Mouse (Mus musculus): ENCODE data around the gene Coro2b. TPM values are rescaled to one million over a fixed set of nuclear protein-coding genes. Genes with fewer than 3 reads are reported as not detected.
"Not testable (repeated sequence)": the region's sequence is repeated elsewhere in the genome, so short reads cannot be mapped to it uniquely, and the experiment has no call there.

Coro2b gene
- polyA plus RNA-seq, 1 experiment: 2.5 TPM

DNA sequence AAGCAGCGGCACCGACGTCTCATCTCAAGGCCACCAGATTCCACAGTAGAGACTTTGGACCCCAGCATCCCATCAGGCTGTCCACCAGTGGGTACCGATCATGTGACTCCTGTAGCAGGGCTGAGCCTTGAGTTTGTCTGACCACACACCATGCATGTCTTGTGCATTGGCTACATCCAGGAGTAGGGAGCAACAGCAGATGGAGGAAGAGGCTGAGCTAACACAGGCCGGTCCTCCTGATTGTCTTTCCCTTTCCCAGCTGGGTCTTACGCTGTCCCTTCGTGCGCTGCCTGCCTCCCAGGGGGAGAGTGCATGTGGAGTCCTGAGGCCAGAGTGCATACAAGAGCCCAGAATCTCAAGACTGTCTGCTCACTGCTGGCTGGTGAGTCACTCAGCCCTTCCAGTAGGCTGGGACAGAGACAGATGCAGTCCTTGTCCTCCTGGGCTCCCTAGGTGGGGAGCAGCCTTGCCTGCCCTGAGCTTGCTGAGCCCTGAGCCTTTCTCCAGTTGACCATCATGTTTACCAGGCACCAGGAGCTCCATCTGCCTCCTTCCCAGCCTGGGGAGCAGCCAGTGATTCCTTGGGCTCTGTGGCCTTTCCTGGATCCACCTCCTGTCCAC, 84.4 kb downstream of the Coro2b start:
- no peak for DNase-seq (ENCODE audit: low read depth, low spot score)
- 92% methylated on average over 8 of the region's 8 CpGs for WGBS

DNA sequence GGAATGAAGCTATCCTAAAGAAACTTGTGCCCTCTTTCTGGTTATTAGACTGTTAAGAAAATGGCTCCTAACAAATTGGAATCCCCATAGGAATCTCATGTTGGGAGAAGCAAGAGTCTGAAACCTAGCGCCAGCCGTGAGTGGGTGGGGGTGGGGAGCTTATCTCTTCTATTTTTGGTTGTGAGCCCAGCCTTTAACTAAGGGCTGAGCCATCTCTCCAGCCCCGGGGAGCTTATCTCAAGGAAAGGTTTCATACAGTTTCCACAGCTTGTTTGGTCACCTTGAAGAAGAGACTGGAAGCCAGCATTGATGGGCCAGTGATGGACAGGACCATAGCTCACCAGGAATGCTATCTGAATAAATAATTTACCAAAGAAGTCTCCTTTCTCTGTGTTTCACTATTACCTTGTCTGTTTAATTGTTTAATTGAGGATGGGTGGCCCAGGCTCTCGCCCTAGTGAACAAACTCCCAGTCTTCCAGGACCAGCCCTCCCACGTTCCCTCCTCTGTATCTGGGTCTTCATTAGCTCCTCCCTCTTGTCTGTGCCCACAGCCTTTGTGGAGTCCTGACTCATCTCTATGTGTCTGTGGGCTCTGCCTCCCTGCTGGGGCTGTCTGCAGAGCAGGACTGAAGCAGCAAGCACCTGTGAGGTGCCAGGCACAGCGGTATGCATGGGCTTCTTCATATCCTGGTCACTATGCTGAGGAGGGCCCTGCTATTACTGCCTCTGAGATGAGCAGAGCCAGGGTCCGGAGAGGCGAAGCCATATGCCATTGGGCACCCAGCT, 85.1 kb downstream of the Coro2b start:
- 78% methylated on average over 8 of the region's 8 CpGs for WGBS
- DNase-seq (ENCODE audit: low read depth, low spot score): no peak

GRCm38 (mm10) chr9:62450862-62451261, 86.0 kb downstream of the Coro2b start:
- DNase-seq (ENCODE audit: low read depth, low spot score): no peak
- WGBS: 87% methylated on average over 7 of the region's 7 CpGs

DNA sequence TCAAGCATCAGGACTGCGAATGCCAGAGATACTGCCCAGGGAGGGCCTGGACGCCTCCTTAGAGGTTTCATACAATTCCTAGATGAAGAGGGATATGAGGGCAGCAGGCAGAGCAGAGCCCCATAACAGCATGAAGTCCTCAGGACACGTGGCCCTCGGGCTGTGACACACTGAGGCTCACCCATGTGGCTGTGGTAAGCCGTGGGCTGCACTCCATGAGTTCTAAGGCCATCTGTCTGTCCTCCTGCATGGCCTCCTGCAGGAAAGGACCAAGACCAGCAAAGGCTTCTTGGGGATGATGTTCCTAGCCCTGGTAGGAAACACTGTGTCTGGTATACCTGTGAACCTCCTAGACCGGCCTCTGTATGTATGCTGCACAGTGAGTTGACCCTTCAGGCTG, 86.5 kb downstream of the Coro2b start:
- 88% methylated on average over 6 of the region's 6 CpGs for WGBS
- DNase-seq (ENCODE audit: low read depth, low spot score): no peak

DNA sequence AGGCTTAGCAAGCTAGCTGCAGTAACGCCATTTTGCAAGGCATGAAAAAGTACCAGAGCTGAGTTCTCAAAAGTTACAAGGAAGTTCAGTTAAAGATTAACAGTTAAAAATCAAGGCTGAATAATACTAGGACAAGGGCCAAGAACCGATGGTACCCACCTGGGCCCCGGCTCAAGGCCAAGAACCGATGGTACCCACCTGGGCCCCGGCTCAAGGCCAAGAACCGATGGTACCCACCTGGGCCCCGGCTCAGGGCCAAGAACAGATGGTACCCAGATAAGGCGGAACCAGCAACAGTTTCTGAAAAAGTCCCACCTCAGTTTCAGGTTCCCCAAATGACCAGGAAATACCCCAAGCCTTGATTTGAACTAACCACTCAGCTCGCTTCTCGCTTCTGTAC, 89.5 kb downstream of the Coro2b start:
- 42% methylated on average over 6 of the region's 10 CpGs for WGBS

DNA sequence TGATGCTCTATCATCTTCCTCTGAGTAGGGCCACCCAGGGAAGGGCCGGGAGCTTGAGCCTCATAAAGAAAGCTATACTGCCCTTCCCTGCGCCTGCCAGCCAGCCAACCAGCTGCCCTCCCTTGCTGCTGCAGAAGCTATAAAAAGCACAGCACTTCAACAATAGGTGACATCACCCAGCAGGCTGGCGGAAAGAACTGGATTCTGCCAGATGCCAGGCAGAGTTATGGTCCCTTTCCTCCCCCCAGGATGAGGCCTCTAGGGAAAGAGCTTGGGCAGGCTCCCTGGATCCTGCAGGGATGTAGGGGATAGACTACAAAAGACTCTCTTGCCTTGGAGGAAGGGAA, 98.1 kb downstream of the Coro2b start:
- peak; percentile 71 for DNase-seq (ENCODE audit: low read depth, low spot score)
- WGBS: 24% methylated on average over 3 of the region's 3 CpGs

More for the DNA sequence above, 89.5 kb downstream of the Coro2b start:
- DNase-seq (ENCODE audit: low read depth, low spot score): not testable (repeated sequence)

DNA sequence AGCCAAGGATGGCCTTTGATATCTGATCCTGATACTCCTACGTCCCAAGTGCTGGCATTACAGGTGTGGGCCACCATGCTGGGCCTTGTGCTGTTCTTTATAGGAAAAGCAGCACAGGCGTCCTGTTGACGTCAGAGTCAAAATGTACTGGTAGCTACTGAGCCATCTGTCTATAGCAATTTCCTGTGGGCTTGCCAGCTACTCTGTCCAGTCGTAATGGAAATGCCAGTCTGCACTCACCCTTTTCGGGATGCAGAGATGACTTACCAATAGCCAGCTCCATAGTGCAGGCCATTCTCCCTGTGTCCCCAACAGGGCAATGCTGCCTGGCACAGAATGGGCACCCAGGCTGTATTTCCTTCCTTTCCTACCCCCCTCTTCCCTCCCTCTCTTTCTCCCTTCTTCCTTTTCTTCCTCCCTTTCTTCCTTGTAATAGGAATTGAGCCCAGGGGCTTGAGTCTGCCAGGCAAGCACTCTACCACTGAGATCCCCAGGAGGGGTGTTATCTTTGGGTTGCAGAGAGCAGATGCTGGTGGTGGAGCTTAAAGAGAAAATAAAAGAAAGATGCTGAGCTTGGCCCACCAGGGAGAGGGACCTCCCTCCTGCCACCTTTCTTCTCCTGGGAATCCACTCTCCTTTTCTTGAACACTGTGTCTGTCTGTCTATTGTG, 98.6 kb downstream of the Coro2b start:
- WGBS: 68% methylated on average over 5 of the region's 5 CpGs
- no peak for DNase-seq (ENCODE audit: low read depth, low spot score)

- 95% methylated on average over 7 of the region's 7 CpGs for WGBS
- no peak for DNase-seq (ENCODE audit: low read depth, low spot score)
Measured at GRCm38 (mm10) chr9:62437446-62437845, 99.4 kb downstream of the Coro2b start.

- DNase-seq (ENCODE audit: low read depth, low spot score): no peak
- WGBS: 11% methylated on average over 12 of the region's 12 CpGs
Measured at GRCm38 (mm10) chr9:62435613-62436318, 101.1 kb downstream of the Coro2b start.

DNA sequence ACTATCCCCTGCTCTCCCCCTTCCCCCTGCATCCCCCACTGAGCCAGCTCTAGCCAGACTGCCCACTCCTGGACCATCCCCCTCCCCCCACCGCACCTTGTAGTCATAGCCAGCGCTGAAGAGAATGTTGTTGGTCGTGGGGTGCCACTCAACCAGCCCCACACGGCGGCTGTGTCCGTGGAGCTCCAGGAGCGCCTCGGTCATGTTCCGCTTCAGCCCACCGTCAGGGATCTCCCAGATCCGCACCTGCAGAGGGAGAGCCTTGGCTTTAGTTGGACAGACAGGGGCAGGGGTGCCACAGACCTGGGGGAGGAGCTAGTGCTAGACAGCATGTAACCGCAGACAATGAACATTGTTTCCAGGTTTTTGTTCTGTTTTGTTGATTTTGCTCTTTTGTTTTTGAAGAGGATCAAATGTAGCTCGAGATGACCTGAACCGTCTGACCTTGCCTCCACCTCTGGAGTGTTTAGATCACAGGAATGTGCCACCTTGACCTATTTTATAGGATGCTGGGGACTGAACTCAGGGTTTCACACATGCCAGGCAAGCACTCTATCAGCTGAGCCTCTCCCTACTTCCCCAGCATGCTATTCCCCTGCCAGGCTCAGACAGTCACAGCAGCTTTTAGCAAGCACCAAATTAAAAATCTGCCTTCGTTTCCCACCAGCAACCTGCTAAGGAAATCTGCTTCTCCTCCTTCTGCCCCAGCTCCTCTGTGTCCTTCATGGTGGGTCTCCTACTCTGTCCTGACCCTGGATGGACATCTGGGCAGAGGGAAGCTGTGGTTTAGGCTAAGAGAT, 104.4 kb downstream of the Coro2b start:
- DNase-seq (ENCODE audit: low read depth, low spot score): no peak
- 78% methylated on average over 15 of the region's 15 CpGs for WGBS

DNA sequence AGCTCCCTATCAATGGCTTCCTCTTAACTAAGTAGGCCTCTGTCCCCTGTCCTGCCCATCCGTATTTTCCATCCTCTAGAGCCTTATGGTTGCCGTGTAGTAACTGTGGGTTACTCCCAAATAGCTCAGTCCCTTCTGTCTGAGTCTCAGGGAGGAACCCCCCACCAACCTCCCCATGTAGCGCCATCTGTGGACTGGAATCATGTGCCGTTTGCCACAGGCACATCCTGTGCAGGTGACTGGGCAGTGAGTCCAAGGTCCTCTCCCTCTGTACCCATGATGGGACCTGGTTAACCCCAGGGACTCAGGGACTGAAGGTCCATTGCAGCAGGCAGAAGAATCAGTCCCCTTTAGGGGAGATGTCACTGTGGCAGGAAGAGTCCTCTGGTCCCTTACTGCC, 106.1 kb downstream of the Coro2b start:
- no peak for DNase-seq (ENCODE audit: low read depth, low spot score)
- 85% methylated on average over 4 of the region's 4 CpGs for WGBS

DNA sequence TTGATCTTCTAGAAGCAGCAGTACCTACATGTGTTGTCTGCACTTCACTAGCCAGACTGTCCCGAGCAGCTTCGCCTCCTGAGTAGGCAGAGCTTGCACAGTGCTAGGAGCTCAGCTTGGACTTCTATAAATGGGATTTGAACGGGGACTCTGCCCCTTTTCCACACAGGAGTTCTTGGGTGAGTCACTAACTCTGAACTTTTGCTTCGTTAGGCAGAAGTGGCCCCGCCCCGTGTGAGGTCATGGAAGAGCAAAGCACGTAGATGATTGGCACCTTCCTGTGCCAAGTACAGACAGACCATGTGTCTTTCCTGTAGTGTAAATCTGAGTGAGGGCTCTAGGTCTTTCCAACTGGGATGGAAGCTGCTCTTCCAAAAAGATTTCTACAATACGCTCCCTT, 109.8 kb downstream of the Coro2b start:
- peak; percentile 76 for DNase-seq (ENCODE audit: low read depth, low spot score)
- 41% methylated on average over 8 of the region's 8 CpGs for WGBS

DNA sequence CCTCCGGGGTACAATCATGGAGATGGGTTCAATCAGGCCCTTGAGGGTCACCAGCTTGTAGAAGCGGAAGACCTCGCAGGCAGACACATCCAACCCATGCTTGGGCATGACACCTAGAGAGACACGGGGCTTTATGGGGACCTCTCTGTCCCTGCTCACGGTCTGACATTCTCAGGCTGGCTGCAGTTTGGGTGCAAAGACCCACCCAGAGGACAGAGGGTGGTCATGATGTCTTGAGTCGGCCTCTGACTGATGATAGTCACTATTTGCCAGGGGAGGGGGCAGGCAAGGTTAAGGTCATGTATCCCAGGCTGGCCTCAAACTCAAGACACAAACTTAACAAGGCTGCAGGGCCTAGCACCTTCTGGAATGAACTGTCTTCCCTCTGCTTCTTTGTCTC, 110.3 kb downstream of the Coro2b start:
- DNase-seq (ENCODE audit: low read depth, low spot score): no peak
- WGBS: 93% methylated on average over 6 of the region's 6 CpGs

DNA sequence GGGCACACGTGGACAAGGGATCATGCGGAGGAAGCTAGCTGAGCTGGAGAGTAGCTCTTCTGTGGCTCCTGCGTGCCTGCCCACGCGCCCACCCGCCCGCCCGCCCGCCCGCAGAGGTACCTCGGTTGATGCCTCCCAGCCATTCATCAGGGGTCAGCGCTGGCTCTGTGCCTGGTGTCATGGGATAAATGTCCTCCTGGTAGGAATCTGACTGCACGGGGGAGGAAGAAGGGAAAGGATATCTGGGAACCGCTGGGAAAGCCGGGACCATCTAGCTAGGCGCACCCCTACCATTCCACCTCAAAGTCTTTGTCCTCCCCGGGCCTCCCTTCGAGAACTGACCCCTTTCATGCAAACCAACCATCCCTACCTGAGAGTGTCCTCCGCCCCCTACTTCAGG, 110.8 kb downstream of the Coro2b start:
- no peak for DNase-seq (ENCODE audit: low read depth, low spot score)
- 94% methylated on average over 19 of the region's 19 CpGs for WGBS

DNA sequence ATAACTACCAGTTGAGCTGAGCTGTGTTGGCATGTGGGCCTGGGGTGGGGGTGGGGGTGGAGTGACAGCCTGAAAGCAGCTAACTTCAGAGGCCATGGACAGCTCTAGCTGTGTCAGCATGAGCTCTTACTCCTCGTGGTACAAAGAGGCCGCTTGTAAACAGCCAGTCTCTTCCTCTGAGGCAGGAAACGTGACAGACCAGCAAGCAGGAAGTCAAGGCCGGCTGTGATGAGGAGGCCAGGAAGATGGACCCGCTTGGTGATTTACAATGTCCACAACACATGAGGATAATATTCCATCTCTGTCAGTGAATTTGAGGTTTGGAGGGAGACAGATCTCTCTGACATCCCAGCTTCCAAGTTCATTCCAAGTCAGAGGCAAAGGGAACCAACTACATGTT, 111.6 kb downstream of the Coro2b start:
- 57% methylated on average over 5 of the region's 5 CpGs for WGBS
- DNase-seq (ENCODE audit: low read depth, low spot score): no peak

DNA sequence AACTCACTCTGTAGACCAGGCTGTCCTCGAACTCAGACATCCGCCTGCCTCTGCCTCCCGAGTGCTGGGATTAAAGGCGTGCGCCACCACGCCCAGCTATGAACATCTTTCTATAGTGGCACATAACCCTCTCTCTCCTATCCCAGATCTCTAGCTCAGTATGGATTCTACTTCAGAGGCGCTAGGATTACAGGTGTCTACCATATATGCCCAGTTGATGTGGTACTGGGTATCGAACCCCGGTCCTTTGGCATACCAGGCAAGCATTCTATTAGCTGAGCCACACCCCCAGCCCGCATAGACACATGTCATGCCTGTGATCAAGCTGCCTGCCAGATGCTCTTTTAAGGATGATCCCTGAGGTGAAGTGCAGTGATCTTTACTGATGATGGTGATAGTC, 113.0 kb downstream of the Coro2b start:
- no peak for DNase-seq (ENCODE audit: low read depth, low spot score)
- 97% methylated on average over 10 of the region's 10 CpGs for WGBS

- WGBS: 75% methylated on average over 10 of the region's 10 CpGs
- no peak for DNase-seq (ENCODE audit: low read depth, low spot score)
Measured at GRCm38 (mm10) chr9:62422926-62423325, 113.9 kb downstream of the Coro2b start.

DNA sequence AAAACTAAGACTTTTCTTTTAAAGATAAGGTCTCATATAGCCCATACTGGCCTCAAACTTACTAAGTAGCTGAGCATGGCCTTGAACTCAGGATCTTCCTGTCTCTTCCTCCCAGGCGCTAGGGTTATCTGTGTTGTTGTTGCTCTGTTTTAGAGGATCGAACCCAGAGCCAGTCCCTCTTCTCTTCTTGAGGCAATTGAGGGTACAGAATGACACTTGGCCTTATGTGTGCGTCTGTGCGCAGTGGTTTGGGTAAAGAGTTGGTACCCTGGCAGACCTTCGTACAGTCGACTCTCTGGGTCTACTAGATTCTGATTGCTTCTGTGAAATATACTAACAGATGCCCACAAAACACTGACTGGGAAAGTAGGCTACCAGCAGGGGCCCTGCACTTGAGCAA, 114.9 kb downstream of the Coro2b start:
- WGBS: 97% methylated on average over 6 of the region's 6 CpGs

GRCm38 (mm10) chr9:62421027-62421426, 115.8 kb downstream of the Coro2b start:
- WGBS: 2% methylated on average over 13 of the region's 13 CpGs
- DNase-seq (ENCODE audit: low read depth, low spot score): peak; percentile 52

More for the DNA sequence above, 114.9 kb downstream of the Coro2b start:
- no peak for DNase-seq (ENCODE audit: low read depth, low spot score)

Measured in large intestine, adult 2 months (tissue).